Mouse (Mus musculus): ENCODE measurements around the gene Msi2. TPM values are rescaled to one million over a fixed set of nuclear protein-coding genes. Genes with fewer than 3 reads are reported as not detected.

Msi2 gene
- total RNA-seq, 2 experiments from 2014 or later: 116 to 123 TPM

DNA sequence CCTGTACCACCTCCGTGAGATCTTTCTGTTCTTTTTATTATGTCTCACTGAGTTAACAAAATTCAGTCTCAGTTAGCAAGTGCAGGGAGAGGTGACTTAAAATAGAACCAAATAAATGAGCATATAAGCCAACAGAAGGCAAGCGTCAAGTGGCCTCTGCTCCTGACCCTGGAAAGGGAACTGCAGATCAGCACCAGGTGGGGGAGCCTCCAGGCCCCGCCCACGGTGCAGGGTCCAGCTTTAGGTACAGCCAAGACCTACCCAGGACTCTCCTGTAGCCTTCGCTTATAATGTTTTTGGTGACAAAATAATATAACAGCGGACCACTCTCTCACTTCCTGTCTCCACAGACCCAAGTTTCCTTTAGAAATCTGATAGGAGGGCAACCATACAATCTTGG, 94.6 kb downstream of the Msi2 start:
- DNase-seq (ENCODE audit: low spot score in 2 of 2): no peak
- intact Hi-C loops (cut with DNase I): loop anchor here (5.0 kb wide), 1 partner anchor 46 kb away; no protein-coding TSS in a partner anchor

DNA sequence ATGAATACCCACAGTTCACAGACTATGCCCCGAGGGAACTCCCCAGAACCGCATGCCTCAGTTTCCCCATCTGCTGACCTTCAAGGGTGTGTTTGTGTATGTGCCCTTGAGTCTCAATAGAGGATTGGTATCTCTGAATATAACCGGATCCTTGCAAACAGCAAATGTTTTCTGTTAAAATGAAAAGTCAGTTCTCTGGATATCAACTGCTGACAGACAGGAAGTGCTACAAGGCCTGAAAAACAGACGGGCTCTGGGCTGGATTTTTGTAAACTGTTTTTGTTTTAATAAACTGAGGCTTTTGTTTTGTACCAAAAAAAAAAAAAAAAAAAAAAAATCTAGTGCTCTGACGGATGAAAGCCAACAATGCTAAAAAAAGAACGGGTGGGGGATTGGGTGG, 95.8 kb downstream of the Msi2 start:
- no peak for DNase-seq (ENCODE audit: low spot score in 2 of 2)
- intact Hi-C loops (cut with DNase I): loop anchor here (5.0 kb wide), 1 partner anchor 45 kb away; no protein-coding TSS in a partner anchor

DNA sequence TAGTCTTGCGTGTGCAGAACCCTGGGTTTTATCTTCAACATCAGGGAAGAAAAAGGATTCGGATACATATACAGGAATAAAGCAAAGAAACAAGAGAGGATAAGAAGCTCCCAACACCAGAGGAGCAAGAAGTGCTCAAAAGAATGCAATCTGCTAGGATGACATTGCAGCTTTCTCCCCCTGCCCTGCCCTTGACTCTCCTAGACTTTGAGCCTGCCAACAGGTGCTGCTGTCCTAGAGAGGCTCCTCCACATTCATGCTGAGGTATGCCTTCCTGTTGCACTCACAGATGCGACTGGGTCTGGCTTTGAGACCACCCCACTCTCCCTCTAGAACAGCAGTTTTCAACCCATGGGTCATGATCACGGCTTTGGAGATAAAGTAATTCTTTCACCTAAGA, 96.5 kb downstream of the Msi2 start:
- no peak for DNase-seq (ENCODE audit: low spot score in 2 of 2)
- intact Hi-C loops (cut with DNase I): loop anchor here (5.0 kb wide), 1 partner anchor 44 kb away; no protein-coding TSS in a partner anchor

DNA sequence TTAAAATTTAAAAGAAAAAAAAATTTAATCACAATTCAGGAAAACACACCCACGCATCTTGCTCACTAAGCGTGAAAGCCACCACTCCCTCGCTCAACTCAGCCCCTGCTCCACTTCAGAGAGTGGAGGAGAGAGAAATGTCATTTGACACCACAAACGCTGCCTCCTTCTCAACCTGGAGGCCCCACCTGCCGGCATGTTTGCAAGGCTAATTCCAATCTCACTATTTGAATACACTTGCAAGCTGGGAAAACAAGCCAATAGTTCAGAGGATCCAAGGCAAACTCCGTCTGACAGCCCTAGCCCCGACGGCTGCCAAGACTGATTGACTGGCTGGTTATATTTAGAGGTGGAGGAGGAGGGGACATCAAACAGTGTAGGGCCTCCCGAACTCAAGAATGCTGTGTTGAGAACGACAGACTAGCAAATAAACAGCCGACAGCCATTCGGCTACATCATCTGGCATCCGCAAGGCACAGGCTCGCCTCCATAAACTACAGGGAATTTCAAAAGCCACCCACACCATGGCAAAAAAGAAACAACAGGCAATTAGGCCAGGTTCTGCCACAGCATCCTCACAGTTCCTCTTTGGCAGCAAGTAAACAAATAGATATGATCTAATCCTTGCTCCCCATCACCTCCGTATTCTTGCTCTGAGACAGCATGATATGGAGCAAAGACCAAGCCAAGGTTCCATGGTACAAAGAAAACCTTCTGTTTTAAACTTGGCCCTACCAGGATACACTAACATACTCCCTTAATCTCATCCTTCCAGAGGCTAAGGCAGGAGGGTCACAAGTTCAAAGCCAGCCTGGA, 97.9 kb downstream of the Msi2 start:
- intact Hi-C loops (cut with DNase I): loop anchor here (5.0 kb wide), 1 partner anchor 43 kb away; no protein-coding TSS in a partner anchor
- DNase-seq (ENCODE audit: low spot score in 2 of 2): peak; percentile 37 to 81

- intact Hi-C loops (cut with DNase I): loop anchor here (5.0 kb wide), 1 partner anchor 42 kb away; no protein-coding TSS in a partner anchor
Measured at GRCm38 (mm10) chr11:88619468-88620157, 98.7 kb downstream of the Msi2 start.

DNA sequence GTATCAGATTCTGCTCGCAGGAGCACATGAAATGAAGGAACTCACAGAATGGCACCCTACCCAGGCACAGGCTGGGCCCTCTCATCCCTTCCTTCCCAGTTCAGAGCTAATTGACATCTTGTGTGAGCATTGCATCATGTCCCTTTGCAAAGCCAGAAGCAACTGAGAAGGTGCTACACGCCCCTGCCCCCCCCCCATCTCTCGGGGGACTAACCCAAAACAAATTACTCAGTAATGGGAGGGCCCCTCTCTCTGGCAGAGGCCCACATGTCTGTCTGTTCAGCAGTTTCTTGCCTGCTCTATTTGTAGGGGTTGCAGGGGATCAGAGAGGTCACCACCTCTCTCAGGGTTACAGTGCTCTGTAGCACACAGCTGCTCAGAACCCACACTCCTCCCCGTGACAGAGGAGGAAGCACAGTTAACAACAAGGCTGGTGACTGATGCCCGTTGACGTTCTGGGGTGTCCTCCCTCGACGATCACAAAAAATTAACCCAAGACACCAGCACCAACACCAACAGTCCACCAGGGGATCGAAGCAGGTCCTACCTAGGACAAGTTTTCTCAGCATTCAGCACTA, 99.5 kb downstream of the Msi2 start:
- no peak for DNase-seq (ENCODE audit: low spot score in 2 of 2)

More at GRCm38 (mm10) chr11:88619468-88620157, 98.7 kb downstream of the Msi2 start:
- DNase-seq (ENCODE audit: low spot score in 2 of 2): no peak

GRCm38 (mm10) chr11:88618005-88618501, 100.3 kb downstream of the Msi2 start:
- intact Hi-C loops (cut with DNase I): no loop called here
- no peak for DNase-seq (ENCODE audit: low spot score in 2 of 2)

More for the DNA sequence above, 99.5 kb downstream of the Msi2 start:
- intact Hi-C loops (cut with DNase I): no loop called here

DNA sequence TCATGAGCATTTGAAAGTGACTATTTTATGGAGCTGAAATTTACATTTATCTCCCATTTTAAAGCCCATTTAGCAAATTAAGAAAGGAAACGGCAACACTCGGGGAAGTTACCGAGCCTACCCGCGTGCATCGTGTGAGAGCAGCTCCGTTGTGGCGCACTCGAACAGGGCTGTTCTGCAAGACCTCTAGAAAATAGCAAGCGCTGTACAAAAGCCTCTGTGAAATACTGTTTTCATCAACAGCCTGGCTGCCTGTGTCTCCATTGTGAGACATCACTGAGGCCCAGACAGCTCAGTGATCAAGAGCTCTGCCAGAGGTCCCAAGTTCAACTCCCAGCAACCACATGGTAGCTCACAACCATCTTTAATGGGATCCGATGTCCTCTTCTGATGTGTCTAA, 100.9 kb downstream of the Msi2 start:
- intact Hi-C loops (cut with DNase I): no loop called here

GRCm38 (mm10) chr11:88614527-88615305, 103.6 kb downstream of the Msi2 start:
- no peak for DNase-seq (ENCODE audit: low spot score in 2 of 2)
- intact Hi-C loops (cut with DNase I): loop anchor here (5.0 kb wide), 1 partner anchor 62 kb away; no protein-coding TSS in a partner anchor

More for the DNA sequence above, 100.9 kb downstream of the Msi2 start:
- no peak for DNase-seq (ENCODE audit: low spot score in 2 of 2)

DNA sequence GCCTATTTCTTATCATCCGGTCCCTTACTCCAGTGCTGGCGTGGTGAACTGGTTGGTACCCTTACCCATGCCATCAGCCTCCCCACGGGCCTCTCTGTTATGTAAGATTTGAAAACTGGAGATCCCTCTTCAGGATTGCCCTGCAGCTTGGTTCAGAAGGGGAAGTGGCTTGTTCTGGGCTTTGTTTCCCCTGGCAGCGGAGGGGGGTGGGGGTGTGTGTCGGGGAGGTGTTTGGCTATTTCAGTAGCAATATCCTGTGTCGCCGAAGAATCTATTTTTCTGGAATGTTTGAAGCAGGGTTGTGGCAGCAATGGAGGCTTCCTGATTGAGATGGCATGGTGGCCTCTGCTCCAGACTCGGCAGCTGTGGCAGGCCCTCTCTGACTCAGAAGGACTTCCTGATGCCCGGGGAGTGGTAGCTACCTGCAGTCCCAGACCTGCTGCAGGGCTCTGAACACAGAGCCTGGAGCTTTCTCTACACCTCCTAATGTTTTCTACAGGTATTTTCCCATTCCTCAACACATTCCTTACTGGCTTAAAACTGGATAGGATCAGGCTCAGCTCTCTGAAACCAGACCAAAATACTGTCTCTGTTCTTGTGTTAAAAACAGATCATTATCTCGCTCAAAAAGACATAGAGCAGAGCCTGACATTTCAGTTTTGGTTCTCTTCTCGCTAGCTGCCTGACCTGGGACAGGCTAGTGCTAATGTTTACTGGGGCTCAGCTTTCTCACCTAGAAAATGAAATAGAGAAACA, 104.4 kb downstream of the Msi2 start:
- intact Hi-C loops (cut with DNase I): loop anchor here (5.0 kb wide), 1 partner anchor 62 kb away; no protein-coding TSS in a partner anchor
- peak in 1 of 2 experiments; percentile 16 for DNase-seq (ENCODE audit: low spot score in 2 of 2)

DNA sequence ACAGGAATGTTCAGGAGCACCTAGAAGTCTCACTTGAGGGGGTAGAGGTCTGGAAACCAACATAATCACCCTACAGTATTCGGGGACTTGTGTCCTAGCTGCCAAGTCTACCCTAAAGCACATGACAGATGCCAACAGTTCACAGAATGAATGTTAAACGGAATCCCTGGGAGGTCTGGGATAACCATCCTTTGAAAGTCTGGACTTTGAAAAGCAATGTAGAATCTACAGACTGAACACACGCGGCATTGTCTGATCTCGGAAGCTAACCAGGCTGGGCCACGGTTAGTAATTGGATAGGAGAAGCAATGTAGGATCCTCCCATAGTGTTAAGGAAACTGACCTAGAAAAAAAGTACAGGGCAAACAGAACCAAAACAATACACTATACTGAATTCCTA, 105.3 kb downstream of the Msi2 start:
- intact Hi-C loops (cut with DNase I): loop anchor here (5.0 kb wide), 1 partner anchor 61 kb away; no protein-coding TSS in a partner anchor
- DNase-seq (ENCODE audit: low spot score in 2 of 2): no peak

- intact Hi-C loops (cut with DNase I): loop anchor here (5.0 kb wide), 1 partner anchor 60 kb away; no protein-coding TSS in a partner anchor
- DNase-seq (ENCODE audit: low spot score in 2 of 2): no peak
Measured at GRCm38 (mm10) chr11:88612141-88612540, 106.2 kb downstream of the Msi2 start.

DNA sequence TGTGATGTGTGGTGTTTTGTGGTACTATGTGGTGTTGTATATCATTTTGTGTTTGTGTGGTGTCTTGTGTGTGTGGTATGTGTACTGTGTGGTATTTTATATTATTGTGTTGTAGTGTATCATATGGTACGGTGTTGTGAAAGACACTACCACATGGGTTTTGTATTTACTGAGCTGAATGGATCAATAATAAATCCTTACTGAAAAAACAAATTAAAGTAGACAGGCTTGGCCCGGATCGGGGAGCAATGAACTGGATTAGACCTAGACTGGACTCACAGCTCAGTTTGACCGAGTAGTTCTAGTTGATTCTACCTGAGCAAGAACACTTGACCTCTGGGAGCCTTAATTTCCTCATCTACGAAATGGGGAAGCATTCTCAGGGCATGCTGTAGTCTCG, 107.5 kb downstream of the Msi2 start:
- intact Hi-C loops (cut with DNase I): loop anchor here (5.0 kb wide), 1 partner anchor 59 kb away; no protein-coding TSS in a partner anchor
- no peak for DNase-seq (ENCODE audit: low spot score in 2 of 2)

GRCm38 (mm10) chr11:88610112-88610511, 108.2 kb downstream of the Msi2 start:
- no peak for DNase-seq (ENCODE audit: low spot score in 2 of 2)
- intact Hi-C loops (cut with DNase I): loop anchor here (5.0 kb wide), 1 partner anchor 58 kb away; no protein-coding TSS in a partner anchor

- intact Hi-C loops (cut with DNase I): no loop called here
- no peak for DNase-seq (ENCODE audit: low spot score in 2 of 2)
Measured at GRCm38 (mm10) chr11:88608584-88608983, 109.7 kb downstream of the Msi2 start.

DNA sequence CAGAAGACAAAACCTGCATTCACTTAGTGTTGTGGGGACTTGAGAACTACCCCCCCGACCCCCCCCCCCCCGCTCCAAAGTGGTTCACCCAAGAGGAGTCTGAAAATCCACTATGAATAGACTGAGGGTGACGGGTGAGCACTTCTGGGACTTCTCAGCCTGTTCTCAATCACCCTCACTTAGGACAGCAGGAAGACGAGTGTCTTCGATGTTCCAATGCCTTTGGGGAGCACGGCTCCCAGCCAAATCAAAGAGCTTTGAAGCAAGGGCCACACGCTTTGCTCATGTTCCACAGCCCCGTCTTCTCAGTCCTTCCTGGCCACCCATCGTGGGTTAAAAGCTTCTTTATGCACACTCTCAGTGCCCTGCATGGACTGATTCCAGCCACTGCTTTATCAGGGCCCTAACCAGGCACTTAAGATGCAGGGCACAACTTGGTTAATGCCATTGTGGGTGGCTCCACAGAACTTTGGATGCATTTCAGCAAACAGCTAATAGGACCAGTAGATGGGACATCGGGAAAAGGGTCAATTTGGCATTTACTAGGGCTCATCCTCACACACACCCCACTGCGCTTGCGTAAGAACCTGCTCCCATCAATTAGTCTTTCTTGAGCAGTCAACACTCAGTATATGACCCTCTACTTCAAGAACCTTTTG, 110.5 kb downstream of the Msi2 start:
- intact Hi-C loops (cut with DNase I): no loop called here
- DNase-seq (ENCODE audit: low spot score in 2 of 2): peak in 1 of 2 experiments; percentile 56

DNA sequence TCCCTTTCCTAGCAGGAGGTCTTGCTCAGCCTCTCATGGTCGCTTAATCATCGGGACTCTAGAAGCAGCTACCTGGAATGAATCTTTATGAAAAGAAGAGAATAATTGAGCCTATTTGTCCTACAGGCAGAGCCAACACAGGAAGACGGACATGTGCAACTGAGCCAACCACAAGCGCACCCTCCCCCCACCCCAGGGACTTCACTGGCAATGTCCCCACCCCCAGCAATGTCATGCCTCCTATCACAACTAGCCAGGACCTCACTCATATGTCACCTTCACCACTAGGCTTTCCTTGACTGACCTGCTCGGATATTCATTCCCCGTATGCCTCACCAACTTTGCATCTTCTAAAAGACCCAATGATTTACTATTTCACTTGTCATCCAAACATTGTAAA, 112.5 kb downstream of the Msi2 start:
- intact Hi-C loops (cut with DNase I): no loop called here
- no peak for DNase-seq (ENCODE audit: low spot score in 2 of 2)

- intact Hi-C loops (cut with DNase I): no loop called here
- no peak for DNase-seq (ENCODE audit: low spot score in 2 of 2)
Measured at GRCm38 (mm10) chr11:88605098-88605525, 113.2 kb downstream of the Msi2 start.
